Mouse (Mus musculus) forebrain, embryonic 11.5 days (tissue): ENCODE measurements around the gene Acvr1. TPM values are rescaled to one million over a fixed set of nuclear protein-coding genes. Genes with fewer than 3 reads are reported as not detected.
A peak's percentile ranks its signal among the peaks of the same experiment; 100 is the strongest.

Source experiments
- ATAC-seq: fragments of 200-750 bp; cut with Nextera tagmentation; replicated peaks from 2 replicates; pipeline ENCODE4 v1.8.0; 2017; ENCODE audit warnings: moderate TSS enrichment; ENCODE audit not compliant: low FRiP score
- DNase-seq: peaks from one replicate; pipeline ENCODE4 v3.0.0-alpha.2; 2017; ENCODE audit warnings: low spot score
- H3K27ac ChIP-seq: fragments of 300-500 bp; sonication (generic); 2 replicates; pipeline ENCODE4 v1.5.1; 2014; ENCODE audit warnings: low read depth, low read length
- H3K27me3 ChIP-seq: fragments of 300-500 bp; sonication (generic); 2 replicates; pipeline ENCODE4 v1.6.1; 2014; ENCODE audit warnings: mild to moderate bottlenecking, low read length, mixed read lengths; ENCODE audit not compliant: control insufficient read depth, insufficient read depth
- H3K36me3 ChIP-seq: fragments of 300-500 bp; sonication (generic); 2 replicates; pipeline ENCODE4 v1.6.1; 2014; ENCODE audit warnings: mild to moderate bottlenecking, low read length, moderate library complexity, mixed read lengths; ENCODE audit not compliant: control insufficient read depth, insufficient read depth
- H3K4me1 ChIP-seq: fragments of 300-500 bp; sonication (generic); replicated peaks from 2 replicates; pipeline ENCODE4 v1.6.1; 2014; ENCODE audit warnings: low read length, mixed read lengths; ENCODE audit not compliant: control insufficient read depth, insufficient read depth
- H3K4me2 ChIP-seq: fragments of 300-500 bp; sonication (generic); 2 replicates; pipeline ENCODE4 v1.6.1; 2014; ENCODE audit warnings: low read depth, mild to moderate bottlenecking, low read length, moderate library complexity, mixed read lengths; ENCODE audit not compliant: severe bottlenecking
- H3K4me3 ChIP-seq: fragments of 300-500 bp; sonication (generic); 2 replicates; pipeline ENCODE4 v1.5.1; 2014; ENCODE audit warnings: low read depth, low read length
- H3K9ac ChIP-seq: fragments of 300-500 bp; sonication (generic); 2 replicates; pipeline ENCODE4 v1.6.1; 2014; ENCODE audit warnings: low read length
- H3K9me3 ChIP-seq: fragments of 300-500 bp; sonication (generic); 2 replicates; pipeline ENCODE4 v1.6.1; 2016; ENCODE audit warnings: low read length, mixed read lengths; ENCODE audit not compliant: control insufficient read depth
- WGBS: fragments of 180-500 bp; shearing (Covaris S2); extraction: QIAGEN DNeasy Blood & Tissue Kit; methylation state at CpG from one replicate; pipeline ENCODE4 v1.1.7; 2014; 5-methylcytosine and 5-hydroxymethylcytosine counted together
- polyA plus RNA-seq: library from polyadenylated mRNA; unstranded; fragments of >200 nt; fragmentation: Nextera tagmentation; extraction: Ambion mirVana; gene quantifications from 2 replicates; pipeline ENCODE4 v1.2.1, GENCODE M21; 2014

Acvr1 gene
- polyA plus RNA-seq, 1 experiment from 2014 or later, result 5.1 TPM

DNA sequence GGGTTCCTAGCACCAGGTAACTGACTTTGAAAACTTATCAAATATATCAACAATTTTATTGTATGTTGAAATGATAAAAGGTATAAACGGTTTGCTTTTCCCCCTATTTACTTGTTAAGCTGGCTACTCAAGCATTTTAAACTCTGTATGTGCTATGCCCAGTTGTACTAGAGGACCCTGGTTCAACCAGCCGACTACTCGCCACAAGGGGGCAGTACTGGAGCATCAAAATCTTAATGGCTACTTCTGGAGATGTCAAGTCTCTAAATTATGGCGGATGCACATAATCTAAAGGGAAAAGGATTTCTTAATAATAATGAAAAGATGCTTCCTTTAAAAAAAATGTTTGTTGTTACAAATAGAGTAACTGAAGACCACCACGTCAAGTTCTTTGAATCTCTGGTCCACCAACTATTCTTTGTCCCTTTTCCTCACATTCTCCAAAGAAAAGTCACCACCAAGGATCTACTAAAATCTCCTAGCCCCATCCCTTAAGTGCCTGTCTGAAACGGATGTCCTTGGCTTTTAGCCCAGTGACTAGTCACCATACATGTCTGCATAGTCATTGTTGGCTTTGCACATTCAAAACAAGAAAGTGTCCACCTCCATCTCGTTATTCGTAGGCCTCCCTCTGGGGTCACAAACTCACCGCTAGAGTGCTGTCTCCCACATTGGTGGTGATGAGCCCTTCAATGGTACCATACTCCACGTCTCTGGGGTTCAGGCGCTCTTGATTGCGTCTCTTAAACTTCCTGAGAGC is 89.8 kb downstream of the Acvr1 start:
- no peaks in the 10 kb centered on the region; the same call in 1 of the 2 replicates for H3K4me1 ChIP-seq
- ATAC-seq (peak; percentile 55; the same call in 1 of the 2 replicates), DNase-seq (peak; percentile 85)
- no peak overlapping the region for H3K27ac ChIP-seq
- H3K36me3 ChIP-seq, result no peaks in the 10 kb centered on the region; the same call in 1 of the 2 replicates
- no peaks in the 10 kb centered on the region for H3K27me3 ChIP-seq
- H3K9me3 ChIP-seq, result no peaks in the 10 kb centered on the region
- H3K4me2 ChIP-seq, result no peak overlapping the region
- no peak overlapping the region for H3K4me3 ChIP-seq
- 62% methylated on average over 12 of the region's 12 CpGs for WGBS
- H3K9ac ChIP-seq, result no peak overlapping the region

GRCm38 (mm10) chr2:58475578-58475977 is 91.4 kb downstream of the Acvr1 start:
- ATAC-seq (peak; percentile 34; the same call in 1 of the 2 replicates), DNase-seq (no peak)
- no peaks in the 10 kb centered on the region; the same call in 1 of the 2 replicates for H3K36me3 ChIP-seq
- H3K27ac ChIP-seq, result no peak overlapping the region
- no peak overlapping the region for H3K4me2 ChIP-seq
- H3K4me3 ChIP-seq, result no peak overlapping the region
- 61% methylated on average over 8 of the region's 8 CpGs for WGBS
- H3K9me3 ChIP-seq, result no peaks in the 10 kb centered on the region
- H3K4me1 ChIP-seq, result no peaks in the 10 kb centered on the region; the same call in 1 of the 2 replicates
- no peaks in the 10 kb centered on the region for H3K27me3 ChIP-seq
- H3K9ac ChIP-seq, result no peak overlapping the region

DNA sequence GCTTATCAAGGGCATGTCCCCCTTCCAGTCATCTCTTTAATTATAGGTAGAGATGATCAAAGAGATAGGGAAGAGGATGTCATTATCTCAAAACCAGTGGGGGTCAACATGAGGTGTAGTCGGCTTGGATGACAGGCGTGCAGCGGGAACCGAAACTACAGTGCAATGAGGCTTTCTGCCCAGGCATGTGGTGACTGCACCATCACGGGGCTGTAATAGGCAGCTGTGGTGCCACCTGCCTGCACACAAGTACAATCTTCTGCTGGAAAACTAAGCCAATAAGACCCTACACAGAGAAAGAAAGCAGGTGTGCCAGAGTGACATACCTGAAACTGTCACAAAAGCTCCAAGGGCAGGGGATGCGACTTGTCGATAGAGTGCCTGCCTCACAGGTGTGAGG is 96.7 kb downstream of the Acvr1 start:
- Histone ChIP-seq H3K4me1 (no peaks in the 10 kb centered on the region; the same call in 1 of the 2 replicates), H3K9me3 (no peaks in the 10 kb centered on the region), H3K27me3 (no peaks in the 10 kb centered on the region), H3K4me3 (no peak overlapping the region), H3K36me3 (peaks cover 6% of the 10 kb centered on the region; the same call in 1 of the 2 replicates), H3K9ac (no peak overlapping the region), H3K27ac (no peak overlapping the region), H3K4me2 (no peak overlapping the region)
- DNase-seq, result no peak
- ATAC-seq, result no peak
- 95% methylated on average over 7 of the region's 7 CpGs for WGBS

GRCm38 (mm10) chr2:58469816-58470215 is 97.1 kb downstream of the Acvr1 start, which contains the start of gene Gm17409:
TSS of gene Gm17409 (plus strand) at chr2:58470116.
- H3K36me3 ChIP-seq, result peaks cover 6% of the 10 kb centered on the region; the same call in 1 of the 2 replicates
- ATAC-seq (no peak), DNase-seq (no peak)
- H3K4me1 ChIP-seq, result no peaks in the 10 kb centered on the region
- no peak within 1 kb of the TSS for H3K4me3 ChIP-seq
- no peaks in the 10 kb centered on the region for H3K27me3 ChIP-seq
- no peak within 1 kb of the TSS for H3K9ac ChIP-seq
- no peak within 1 kb of the TSS for H3K27ac ChIP-seq
- H3K9me3 ChIP-seq, result no peaks in the 10 kb centered on the region
- no peak within 1 kb of the TSS for H3K4me2 ChIP-seq
- 89% methylated on average over 7 of the region's 7 CpGs for WGBS

- DNase-seq, result no peak
- Histone ChIP-seq H3K9me3 (no peaks in the 10 kb centered on the region), H3K4me1 (no peaks in the 10 kb centered on the region), H3K9ac (no peak overlapping the region), H3K36me3 (peaks cover 7% of the 10 kb centered on the region; the same call in 1 of the 2 replicates), H3K27me3 (no peaks in the 10 kb centered on the region), H3K27ac (no peak overlapping the region), H3K4me2 (no peak overlapping the region), H3K4me3 (no peak overlapping the region)
- ATAC-seq, result no peak
- 82% methylated on average over 14 of the region's 14 CpGs for WGBS
Observed at GRCm38 (mm10) chr2:58458820-58459371, 108.1 kb downstream of the Acvr1 start.

DNA sequence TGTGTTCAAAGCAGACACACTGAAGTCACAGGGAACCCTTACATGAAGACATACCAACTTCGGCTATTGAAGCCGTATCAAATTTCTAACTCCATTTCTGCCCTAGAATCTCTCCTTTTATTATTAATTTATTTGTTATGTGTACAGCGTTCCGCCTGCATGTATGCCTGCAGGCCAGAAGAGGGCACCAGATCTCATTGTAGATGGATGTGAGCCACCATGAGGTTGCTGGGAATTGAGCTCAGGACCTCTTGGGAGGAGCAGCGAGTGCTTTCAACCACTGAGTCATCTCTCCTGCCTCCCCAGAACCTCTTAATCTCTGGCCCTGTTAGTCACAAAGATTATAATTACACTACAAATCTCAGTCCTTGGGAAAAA is 109.5 kb downstream of the Acvr1 start:
- Histone ChIP-seq H3K27ac (no peak overlapping the region), H3K9ac (no peak overlapping the region), H3K9me3 (no peaks in the 10 kb centered on the region), H3K4me1 (no peaks in the 10 kb centered on the region), H3K4me3 (no peak overlapping the region), H3K36me3 (peaks cover 4% of the 10 kb centered on the region; the same call in 1 of the 2 replicates), H3K4me2 (no peak overlapping the region), H3K27me3 (no peaks in the 10 kb centered on the region)
- 93% methylated on average over 5 of the region's 5 CpGs for WGBS
- ATAC-seq (no peak), DNase-seq (no peak)

DNA sequence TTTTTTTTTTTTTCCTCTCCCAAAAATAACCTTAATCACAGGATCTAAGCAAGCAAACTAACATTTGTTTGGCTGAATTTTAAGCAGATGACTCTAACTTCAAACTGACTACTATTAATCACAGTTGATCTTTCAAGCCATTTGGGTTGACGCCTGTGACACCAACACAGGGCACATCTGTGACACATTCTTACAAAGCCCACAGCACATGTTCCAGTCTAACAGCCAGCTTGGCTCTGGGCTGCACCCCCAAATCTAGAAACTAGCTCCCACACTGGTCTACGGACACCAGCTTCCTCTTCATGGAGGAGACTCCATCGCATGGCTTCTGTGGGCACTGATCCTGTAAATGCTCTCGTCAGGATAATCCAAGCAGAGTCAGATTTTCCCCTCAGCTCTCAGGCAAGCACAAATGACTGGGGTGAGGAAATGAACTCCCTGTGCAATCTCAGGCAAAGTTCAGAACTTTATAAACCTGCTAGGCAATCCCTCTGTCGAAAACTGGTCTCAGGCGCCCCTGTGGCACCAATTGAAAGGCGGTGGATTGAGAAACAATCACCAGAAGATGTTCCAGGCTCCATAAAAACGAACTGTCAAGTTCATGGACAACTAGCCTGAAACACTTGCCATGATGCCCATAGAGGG is 110.0 kb downstream of the Acvr1 start:
- Histone ChIP-seq H3K4me1 (no peaks in the 10 kb centered on the region), H3K4me3 (no peak overlapping the region), H3K9ac (no peak overlapping the region), H3K9me3 (no peaks in the 10 kb centered on the region), H3K27me3 (no peaks in the 10 kb centered on the region), H3K4me2 (no peak overlapping the region), H3K27ac (no peak overlapping the region), H3K36me3 (peaks cover 4% of the 10 kb centered on the region; the same call in 1 of the 2 replicates)
- DNase-seq, result no peak
- ATAC-seq, result no peak
- WGBS, result 93% methylated on average over 8 of the region's 8 CpGs

DNA sequence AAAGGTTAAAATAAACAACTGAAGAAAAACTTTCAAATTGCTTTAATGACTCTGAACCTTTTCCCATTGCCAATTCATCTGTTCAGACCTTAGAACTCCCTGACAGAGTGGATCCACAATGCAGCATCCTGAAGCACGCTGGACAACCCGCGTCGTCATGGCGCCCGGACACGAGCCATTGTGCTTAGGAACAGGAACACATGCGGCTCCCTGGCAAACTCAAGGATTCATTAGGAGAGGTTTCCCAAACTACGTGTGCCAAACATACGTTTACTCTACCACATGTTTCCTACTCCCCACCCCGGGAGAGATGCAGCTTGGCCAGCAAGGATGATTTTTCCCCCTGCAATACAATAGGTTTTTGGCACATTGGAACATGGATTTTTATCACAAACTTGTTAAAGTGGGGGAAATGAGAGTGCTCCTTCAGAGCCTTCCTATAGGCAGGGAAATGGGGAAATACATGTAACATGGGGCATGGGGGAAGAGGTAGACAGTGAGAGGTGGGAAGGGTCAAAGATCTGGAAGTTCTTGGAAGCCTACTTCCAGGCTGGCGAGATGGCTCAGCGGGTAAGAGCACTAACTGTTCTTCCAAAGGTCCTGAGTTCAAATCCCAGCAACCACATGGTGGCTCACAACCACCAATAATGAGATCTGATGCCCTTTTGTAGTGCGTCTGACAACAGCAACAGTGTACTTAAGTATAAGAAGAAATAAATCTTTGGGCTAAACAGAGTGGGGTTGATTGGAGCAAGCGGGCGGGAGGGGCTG is 112.7 kb downstream of the Acvr1 start:
- WGBS, result 93% methylated on average over 16 of the region's 16 CpGs

More for the DNA sequence above, 112.7 kb downstream of the Acvr1 start:
- H3K4me2 ChIP-seq, result no peak overlapping the region
- no peaks in the 10 kb centered on the region for H3K27me3 ChIP-seq
- H3K9me3 ChIP-seq, result no peaks in the 10 kb centered on the region
- H3K4me1 ChIP-seq, result no peaks in the 10 kb centered on the region
- H3K4me3 ChIP-seq, result no peak overlapping the region
- no peak overlapping the region for H3K9ac ChIP-seq
- ATAC-seq, result no peak
- no peak for DNase-seq
- H3K36me3 ChIP-seq, result peaks cover 4% of the 10 kb centered on the region; the same call in 1 of the 2 replicates
- H3K27ac ChIP-seq, result no peak overlapping the region
